Mouse (Mus musculus) spleen, postnatal 14 days (tissue): ENCODE measurements around the gene Hdhd5.

Experiments
- DNase-seq, 2 experiments: peaks; one replicate each; pipeline ENCODE4 v3.0.0; 2021 to 2022; ENCODE audit warnings: low spot score in 2 of 2

Gene Hdhd5

DNA sequence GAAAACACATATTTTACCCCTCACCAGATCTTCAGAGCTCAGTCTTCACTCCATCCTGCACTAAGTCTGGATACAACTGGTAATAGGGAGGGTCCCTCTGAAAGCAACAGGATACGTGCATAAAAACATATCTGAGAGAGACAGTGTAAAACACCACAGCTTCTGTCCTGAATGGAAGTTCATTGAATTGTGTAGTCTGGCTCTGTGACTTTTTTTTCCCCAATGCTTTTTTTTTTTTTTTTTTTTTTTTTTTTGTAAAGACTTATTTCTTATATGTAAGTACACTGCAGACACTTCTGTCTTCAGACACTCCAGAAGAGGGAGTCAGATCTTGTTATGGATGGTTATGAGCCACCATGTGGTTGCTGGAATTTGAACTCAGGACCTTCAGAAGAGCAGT lies 1.5 kb upstream of the Hdhd5 start:
- DNase-seq: no peak

DNA sequence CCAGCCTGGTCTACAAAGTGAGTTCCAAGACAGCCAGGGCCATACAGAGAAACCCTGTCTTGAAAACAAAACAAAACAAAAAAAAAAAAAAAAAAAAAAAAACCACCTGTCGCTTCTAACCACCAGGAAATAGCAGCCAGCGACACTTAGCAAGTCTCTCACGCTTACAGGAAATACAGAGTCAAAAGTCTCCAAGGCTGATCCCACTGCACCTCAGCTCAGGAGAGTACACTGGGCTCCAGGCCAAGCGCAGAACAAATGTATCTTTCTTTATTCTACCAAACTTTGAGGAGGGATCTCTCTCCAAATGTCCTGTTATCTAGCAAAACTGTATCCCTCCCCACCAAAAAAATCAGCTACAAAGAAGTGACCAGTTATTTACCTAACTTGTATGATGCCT lies 2.0 kb downstream of the Hdhd5 start:
- DNase-seq: no peak

- DNase-seq: no peak
These were observed 6.3 kb downstream of the Hdhd5 start for GRCm38 (mm10) chr6:120524796-120525195.

DNA sequence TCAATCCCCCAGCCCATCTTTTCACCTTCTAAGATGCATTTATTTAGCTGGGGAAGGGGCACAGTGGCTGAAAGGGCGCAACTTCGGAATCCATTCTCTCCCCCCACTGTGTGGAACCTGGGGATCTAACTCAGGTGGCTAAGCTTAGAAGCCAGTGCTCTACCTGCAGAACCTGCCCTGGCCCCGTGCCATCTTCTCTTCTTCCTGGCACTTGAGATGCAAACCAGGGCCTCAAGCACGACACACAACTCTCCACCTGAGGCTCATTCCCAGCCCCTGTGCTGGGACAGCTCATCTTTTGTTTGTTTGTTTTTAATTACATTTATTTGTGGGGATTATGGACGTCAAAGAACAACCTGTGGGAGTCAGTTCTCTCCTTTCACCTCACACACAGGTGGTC lies 11.5 kb downstream of the Hdhd5 start:
- no peak for DNase-seq

- no peak for DNase-seq
These were observed 13.8 kb downstream of the Hdhd5 start for GRCm38 (mm10) chr6:120517311-120517710.

GRCm38 (mm10) chr6:120516879-120517278 lies 14.2 kb downstream of the Hdhd5 start:
- no peak for DNase-seq

GRCm38 (mm10) chr6:120516422-120516821 lies 14.7 kb downstream of the Hdhd5 start:
- no peak for DNase-seq

DNA sequence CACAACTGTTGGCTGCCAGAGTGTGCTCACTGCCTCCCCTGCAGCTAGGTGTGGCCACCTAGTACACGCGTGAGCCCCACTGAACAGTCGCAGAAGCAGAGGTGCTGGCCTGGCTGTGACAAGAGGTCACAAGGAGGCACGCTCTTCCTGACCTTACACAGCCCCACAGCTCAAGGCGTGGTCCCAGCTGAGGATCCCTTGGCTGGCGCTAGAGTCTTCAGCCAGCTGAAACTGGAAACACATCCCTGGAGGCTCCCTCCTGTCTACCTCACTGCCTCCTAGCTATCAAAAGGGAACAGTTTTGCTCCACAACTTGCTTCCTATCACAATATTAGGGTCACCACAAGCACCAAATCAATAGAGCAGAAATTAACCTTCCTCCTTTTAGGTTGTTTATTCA lies 19.9 kb downstream of the Hdhd5 start:
- no peak for DNase-seq

DNA sequence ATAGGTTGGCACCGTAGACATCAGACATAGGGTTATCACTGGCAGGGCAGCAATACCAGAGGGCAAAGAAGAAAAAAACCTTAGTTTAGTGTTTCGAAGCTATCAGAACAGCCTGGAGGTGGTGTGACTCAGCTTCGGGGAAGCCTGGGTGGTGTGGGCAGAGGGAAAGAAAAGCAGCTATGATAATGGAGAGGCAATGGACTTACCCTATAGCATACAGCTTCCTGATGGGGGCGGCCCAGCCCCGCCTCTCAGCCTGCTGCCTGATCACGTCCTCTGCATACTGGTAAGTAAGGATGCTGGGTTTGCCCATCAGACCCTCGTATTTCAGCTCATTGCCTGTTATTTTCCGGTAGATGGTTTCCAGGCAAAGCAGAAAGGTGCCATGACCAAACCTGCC lies 20.7 kb downstream of the Hdhd5 start:
- DNase-seq: no peak

DNA sequence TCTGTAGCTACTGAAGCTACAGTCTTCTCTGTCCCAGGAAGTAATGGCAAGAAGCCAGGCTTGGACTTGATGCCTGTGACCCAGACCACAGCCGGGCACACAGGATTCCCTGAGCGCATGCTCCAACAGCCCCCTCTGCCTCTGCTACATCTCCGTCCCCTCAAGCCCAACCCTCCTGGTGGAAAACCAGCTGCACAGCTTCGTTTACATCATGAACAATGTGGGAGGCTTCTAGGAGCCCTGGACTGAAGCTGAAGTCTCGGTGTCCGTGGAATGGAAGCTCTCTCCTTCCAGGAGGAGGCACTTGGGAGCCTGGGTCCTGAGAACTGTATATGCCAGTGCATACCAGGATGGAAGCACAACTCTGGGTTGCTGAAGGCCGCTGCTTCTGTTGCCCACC lies 21.1 kb downstream of the Hdhd5 start:
- DNase-seq: no peak

DNA sequence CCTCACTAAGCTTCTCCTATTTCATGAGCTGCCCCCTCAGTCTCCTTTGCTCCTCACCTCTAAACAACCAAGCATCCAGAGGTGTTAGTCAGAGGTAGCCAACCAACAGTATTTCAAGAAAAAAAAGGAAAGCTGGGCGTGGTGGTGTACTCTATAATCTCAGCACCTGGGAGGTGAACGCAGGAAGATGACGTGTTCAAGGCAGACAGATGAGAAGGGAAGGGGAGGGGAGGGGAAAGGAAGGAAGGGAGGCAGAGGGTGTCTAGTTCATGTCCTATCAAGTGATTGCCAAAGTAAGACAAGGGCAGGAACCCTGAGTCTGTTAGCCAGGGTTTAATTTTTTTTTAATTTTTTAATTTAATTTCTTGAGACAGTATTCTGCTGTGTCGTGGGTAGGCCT lies 22.5 kb downstream of the Hdhd5 start:
- no peak for DNase-seq

- no peak for DNase-seq
These were observed 25.6 kb downstream of the Hdhd5 start for GRCm38 (mm10) chr6:120505531-120505930.

DNA sequence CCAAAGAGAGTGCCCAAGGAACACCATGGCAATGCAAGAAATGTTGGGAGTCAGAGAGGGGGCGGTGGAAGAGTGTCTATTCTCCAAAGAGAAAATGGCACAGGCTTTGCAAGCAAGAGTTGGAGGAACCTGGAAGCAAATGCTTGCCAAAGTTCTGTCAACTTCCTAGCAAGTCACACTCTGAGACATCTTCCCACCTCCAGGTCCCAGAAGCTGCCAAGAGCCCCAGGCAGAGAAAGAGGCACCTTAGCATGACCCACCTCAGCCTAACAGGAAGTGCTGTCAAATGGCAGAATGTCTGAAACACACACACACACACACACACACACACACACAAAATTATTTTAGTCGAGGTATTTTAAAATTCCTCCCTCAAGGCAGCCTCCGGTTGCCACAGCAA lies 27.1 kb downstream of the Hdhd5 start:
- DNase-seq: no peak

DNA sequence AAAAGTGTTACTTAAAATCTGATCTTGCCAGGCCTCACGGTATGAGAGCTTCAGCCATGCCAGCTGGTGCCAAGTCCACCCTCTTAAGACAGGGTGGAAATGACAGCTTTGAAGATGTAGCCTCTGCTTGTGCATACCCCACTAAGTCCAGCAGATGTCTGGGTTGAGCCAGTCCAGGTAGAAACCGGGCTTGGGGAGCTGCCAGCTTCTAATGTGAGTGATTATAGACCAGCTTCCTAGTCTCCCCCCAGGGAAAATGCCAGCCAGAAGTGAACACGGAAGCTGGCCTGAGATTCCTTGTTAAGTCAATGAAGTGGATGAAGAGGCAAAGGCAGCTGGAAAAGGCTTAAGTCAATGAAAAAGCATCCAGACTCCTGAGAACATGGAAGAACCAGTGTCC lies 34.6 kb downstream of the Hdhd5 start:
- DNase-seq: no peak

- DNase-seq: no peak
These were observed 37.5 kb downstream of the Hdhd5 start, which contains the start of gene Tmem121b for GRCm38 (mm10) chr6:120493374-120494181. TSS of gene Tmem121b (minus strand) at chr6:120493807.

DNA sequence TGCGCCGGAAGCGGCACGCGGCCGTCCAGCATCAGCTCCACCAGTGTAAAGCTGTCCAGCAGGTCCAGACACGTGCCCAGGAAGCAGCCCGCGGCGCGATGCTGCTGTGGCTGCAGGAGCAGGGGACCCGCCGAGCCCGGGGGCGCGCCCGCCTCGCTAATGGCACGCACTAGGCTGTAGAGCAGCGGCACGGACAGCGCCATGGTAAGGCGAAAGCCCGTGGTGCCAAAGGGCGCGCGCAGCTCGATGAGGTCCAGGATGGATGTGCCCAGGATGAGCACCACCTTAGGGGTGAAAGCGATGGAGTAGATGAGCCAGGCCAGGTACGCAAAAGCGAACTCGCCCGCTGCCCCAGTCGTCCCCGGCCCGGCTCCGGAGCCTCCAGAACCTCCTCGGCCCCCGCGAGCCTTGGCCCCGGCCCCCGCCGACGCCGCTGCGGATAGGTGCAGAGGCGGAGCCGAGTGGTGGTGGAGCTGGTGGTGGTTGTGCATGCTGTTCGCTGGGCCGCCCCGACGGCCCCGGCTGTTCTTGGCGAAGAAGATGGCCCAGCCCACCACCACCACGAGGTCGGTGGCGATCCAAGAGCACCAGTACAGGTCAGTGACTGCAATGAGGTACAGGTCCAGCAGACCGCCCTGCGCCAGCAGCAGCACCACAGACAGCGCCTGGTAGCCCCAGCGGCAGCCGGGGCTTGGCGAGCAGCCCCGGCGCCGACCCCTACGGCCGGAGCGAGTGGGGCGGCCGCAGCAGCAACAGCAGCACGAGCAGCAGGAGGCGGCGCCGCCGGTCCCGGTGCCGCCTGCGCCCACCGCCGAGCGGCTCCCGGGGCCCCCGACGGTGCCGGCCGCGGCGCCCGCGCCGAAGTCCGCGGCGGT lies 38.4 kb downstream of the Hdhd5 start:
- no peak for DNase-seq

DNA sequence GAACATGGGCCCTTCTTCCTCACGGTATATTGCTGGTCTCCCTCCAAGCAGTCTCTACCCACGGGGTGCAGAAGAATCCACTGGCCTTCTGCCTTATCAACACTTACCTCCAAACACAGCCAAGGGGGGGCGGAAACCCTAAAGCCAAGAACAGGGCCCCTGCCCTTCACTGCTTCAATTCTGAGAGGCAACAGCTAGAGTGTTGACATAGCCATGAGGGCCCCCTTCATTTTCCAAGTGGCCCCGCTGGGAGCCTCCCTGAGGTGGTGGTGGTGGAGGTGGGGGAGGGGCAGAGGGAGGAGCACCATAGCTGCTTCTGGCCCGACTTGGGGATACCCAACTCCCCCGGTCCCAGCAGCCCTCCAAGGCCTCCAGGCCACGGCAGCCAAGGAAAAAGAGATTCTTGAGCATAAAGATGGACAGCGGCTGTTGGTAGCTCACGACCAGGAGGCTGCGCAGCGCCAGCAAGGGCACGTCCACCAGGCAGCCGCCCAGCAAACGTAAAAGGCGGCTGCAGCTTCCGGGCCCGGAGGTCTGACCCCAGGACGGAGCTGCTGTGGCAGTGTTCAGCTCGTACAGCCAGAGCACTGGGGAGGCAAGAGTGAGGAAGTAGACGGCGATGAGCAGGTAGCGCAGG lies 39.1 kb downstream of the Hdhd5 start:
- DNase-seq: no peak

GRCm38 (mm10) chr6:120491064-120491463 lies 40.1 kb downstream of the Hdhd5 start:
- no peak for DNase-seq

DNA sequence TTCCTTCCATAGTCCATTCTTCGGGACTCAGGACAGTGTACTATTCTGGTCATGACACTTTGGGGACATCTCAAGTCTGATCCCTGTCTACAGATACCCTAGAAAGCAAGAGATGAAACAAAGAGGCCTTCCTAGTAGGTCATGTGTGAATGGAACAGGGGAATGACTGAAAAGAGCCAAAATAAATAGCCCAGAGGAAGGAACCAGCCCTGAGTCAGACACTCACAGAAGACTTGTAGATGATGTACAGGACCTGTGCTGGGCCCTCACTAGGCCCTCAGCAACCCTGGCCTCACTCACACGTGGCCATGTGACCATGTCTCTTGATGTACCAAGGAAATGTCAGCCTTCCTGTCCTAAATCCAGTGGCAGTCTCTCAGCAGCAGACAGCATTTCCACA lies 41.7 kb downstream of the Hdhd5 start:
- DNase-seq: no peak

- no peak for DNase-seq
These were observed 42.5 kb downstream of the Hdhd5 start for GRCm38 (mm10) chr6:120488647-120489046.

DNA sequence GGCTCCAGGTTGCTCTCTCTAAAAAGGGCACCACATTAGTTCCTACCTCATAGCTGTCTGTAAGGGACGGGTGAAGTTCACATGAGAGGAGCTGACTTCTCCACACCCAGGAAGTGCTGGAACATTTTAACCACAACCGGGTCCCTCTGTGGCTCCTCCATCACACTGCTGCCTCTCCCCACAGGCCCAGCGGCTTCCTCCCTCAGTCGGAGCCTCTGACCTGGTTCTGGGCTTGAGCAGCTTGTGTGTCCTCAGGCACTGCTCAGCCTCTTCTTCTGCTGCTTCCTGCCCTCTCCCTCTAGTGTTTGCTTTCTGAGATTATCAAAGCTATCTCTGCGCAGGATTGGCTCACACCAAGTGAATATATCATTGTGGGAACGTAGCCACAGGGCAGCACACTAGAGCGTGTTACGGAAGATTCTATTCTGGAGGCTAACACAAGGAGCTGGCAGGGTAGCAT lies 45.0 kb downstream of the Hdhd5 start:
- DNase-seq: no peak

- no peak for DNase-seq
These were observed 46.1 kb downstream of the Hdhd5 start for GRCm38 (mm10) chr6:120485038-120485437.
